Mouse (Mus musculus) lung, postnatal 4 days (tissue): ENCODE measurements at regions not wholly inside any gene's neighbourhood (a gene's known extent, or its start where the extent isn't known, plus 50 kb on each side); places are given as distances from the start of the nearest gene placed in this dataset.

ENCODE experiments used
- DNase-seq, 2 experiments: peaks; one replicate each; pipeline ENCODE4 v3.0.0; 2021

- DNase-seq, result no peak
These were observed 71.4 kb downstream of the Fam173b start for GRCm38 (mm10) chr15:31673038-31673437.

- peak; percentile 6 to 42 for DNase-seq
These were observed 75.1 kb downstream of the Fam173b start for GRCm38 (mm10) chr15:31676771-31677191.

GRCm38 (mm10) chr15:31693109-31693508 is 91.5 kb downstream of the Fam173b start:
- DNase-seq, result no peak

GRCm38 (mm10) chr15:31694877-31695671 is 93.4 kb downstream of the Fam173b start:
- no peak for DNase-seq

GRCm38 (mm10) chr15:31703400-31703799 is 101.7 kb downstream of the Fam173b start:
- no peak for DNase-seq

- DNase-seq, result no peak
These were observed 105.8 kb downstream of the Fam173b start for GRCm38 (mm10) chr15:31707416-31707815.

- no peak for DNase-seq
These were observed 119.4 kb downstream of the Fam173b start for GRCm38 (mm10) chr15:31721019-31721418.

- no peak for DNase-seq
These were observed 120.8 kb downstream of the Fam173b start for GRCm38 (mm10) chr15:31722429-31722828.

GRCm38 (mm10) chr15:31724252-31724651 is 122.6 kb downstream of the Fam173b start:
- no peak for DNase-seq

GRCm38 (mm10) chr15:31729133-31729532 is 127.5 kb downstream of the Fam173b start:
- DNase-seq, result no peak

- no peak for DNase-seq
These were observed 140.0 kb downstream of the Fam173b start for GRCm38 (mm10) chr15:31741686-31742085.

- no peak for DNase-seq
These were observed 142.9 kb downstream of the Fam173b start for GRCm38 (mm10) chr15:31744570-31744969.

- no peak for DNase-seq
These were observed 151.0 kb downstream of the Fam173b start for GRCm38 (mm10) chr15:31752632-31753031.

- no peak for DNase-seq
These were observed 152.1 kb downstream of the Fam173b start for GRCm38 (mm10) chr15:31753578-31754281.

- DNase-seq, result no peak
These were observed 167.6 kb downstream of the Fam173b start for GRCm38 (mm10) chr15:31768959-31769844.

- DNase-seq, result no peak
These were observed 181.4 kb downstream of the Fam173b start for GRCm38 (mm10) chr15:31783081-31783480.

- no peak for DNase-seq
These were observed 183.4 kb downstream of the Fam173b start for GRCm38 (mm10) chr15:31785022-31785421.

- no peak for DNase-seq
These were observed 197.2 kb downstream of the Fam173b start for GRCm38 (mm10) chr15:31798863-31799262.

- DNase-seq, result peak; percentile 32 to 44
These were observed 203.9 kb downstream of the Fam173b start for GRCm38 (mm10) chr15:31805522-31805921.

GRCm38 (mm10) chr15:31815551-31815950 is 213.9 kb downstream of the Fam173b start:
- DNase-seq, result no peak

GRCm38 (mm10) chr15:31819219-31819618 is 217.6 kb downstream of the Fam173b start:
- peak in 1 of 2 experiments; percentile 57 for DNase-seq

GRCm38 (mm10) chr15:31827219-31827618 is 225.6 kb downstream of the Fam173b start:
- DNase-seq, result peak in 1 of 2 experiments; percentile 10

- DNase-seq, result no peak
These were observed 239.9 kb downstream of the Fam173b start for GRCm38 (mm10) chr15:31841519-31841918.
